In genomic region chr6:103620880-103621279, GRCm38 (mm10) we compare ENCODE assay signal across 27 mouse cellular contexts.
DNase-seq lines count a peak whose midpoint lies in the region; ATAC-seq and TF ChIP-seq lines count a peak whose summit lies in the region.
"Had no signal": no experiment of that assay in that cellular context is flagged by ENCODE, and none has a peak within 500 bp of the region (broad histone marks: within the 10 kb centered on the region; RNA-seq: fewer than 3 reads in every experiment).

No protein-coding gene starts in this region.

- no peaks in the 10 kb centered on the region for H3K27me3 ChIP-seq in forebrain, embryonic 10.5 days (ENCODE audit: poor library complexity, severe bottlenecking)
- no peaks in the 10 kb centered on the region for H3K27me3 ChIP-seq in forebrain, embryonic 16.5 days (replicated peaks; ENCODE audit: control insufficient read depth, insufficient read depth, low read length)
- H3K27me3 ChIP-seq in intestine, postnatal 0 days (replicated peaks; ENCODE audit: control insufficient read depth, insufficient read depth, low read length), result no peaks in the 10 kb centered on the region
- H3K27me3 ChIP-seq: CH12.LX; embryonic facial prominence, embryonic 12.5 days; embryonic facial prominence, embryonic 15.5 days; forebrain, embryonic 12.5 days; forebrain, embryonic 15.5 days; hindbrain, embryonic 13.5 days had no signal

- H3K4me2 ChIP-seq in forebrain, embryonic 16.5 days (ENCODE audit: low read length), result no peak overlapping the region
- no peak overlapping the region for H3K4me2 ChIP-seq in intestine, postnatal 0 days (replicated peaks; ENCODE audit: low read depth)
- H3K4me2 ChIP-seq: embryonic facial prominence, embryonic 12.5 days; embryonic facial prominence, embryonic 15.5 days; forebrain, embryonic 12.5 days; forebrain, embryonic 15.5 days; heart, embryonic 11.5 days; hindbrain, embryonic 13.5 days had no signal

- DNase-seq in forebrain, embryonic 10.5 days (ENCODE audit: extremely low spot score, low spot score), result no peak
- DNase-seq in 3134 (ENCODE audit: extremely low read depth, insufficient read length, low spot score), result peak; percentile 49
- DNase-seq in 416B (ENCODE audit: low read depth), result peak; percentile 54
- DNase-seq in spleen, postnatal 4 days (ENCODE audit: low spot score in 2 of 2), result no peak
- DNase-seq: adrenal gland, postnatal 10 days; B cell, adult 2 months; cerebellum, adult 11 months; cerebellum, adult 2 months; cerebellum, adult 9-11 months; cerebellum, postnatal 25 days; gastrocnemius, postnatal 14 days; heart, adult 11 months; kidney, adult 2 months had no signal

- no peak for ATAC-seq in forebrain, embryonic 16.5 days
- ATAC-seq in intestine, postnatal 0 days, result no peak
- ATAC-seq: activated CD4-positive, CD25-positive, alpha-beta regulatory T cell, adult 4 months; forebrain, embryonic 15.5 days; hindbrain, postnatal 0 days; inflammation-experienced regulatory T-cells, adult 6 months; intestine, embryonic 16.5 days had no signal

- no peak for TF ChIP-seq CTCF in intestine, postnatal 0 days (IDR thresholded peaks at IDR 0.05; ENCODE audit: low read depth)

- 0 out of 2 replicates have a peak overlapping the region, but pooled peaks have one; percentile 35 for H3K27ac ChIP-seq in forebrain, embryonic 10.5 days
- H3K27ac ChIP-seq in forebrain, embryonic 16.5 days (ENCODE audit: low read length), result no peak overlapping the region
- H3K27ac ChIP-seq in intestine, postnatal 0 days (ENCODE audit: low read depth, low read length), result no peak overlapping the region
- H3K27ac ChIP-seq: embryonic facial prominence, embryonic 12.5 days; embryonic facial prominence, embryonic 15.5 days; forebrain, embryonic 12.5 days; forebrain, embryonic 15.5 days; hindbrain, embryonic 13.5 days; hindbrain, postnatal 0 days had no signal

- H3K9ac ChIP-seq in forebrain, embryonic 16.5 days (replicated peaks; ENCODE audit: low read depth, low read length), result no peak overlapping the region
- H3K9ac ChIP-seq in intestine, postnatal 0 days (ENCODE audit: low read depth, low read length), result no peak overlapping the region
- H3K9ac ChIP-seq: embryonic facial prominence, embryonic 12.5 days; embryonic facial prominence, embryonic 15.5 days; forebrain, embryonic 12.5 days; forebrain, embryonic 15.5 days; hindbrain, embryonic 13.5 days had no signal

- H3K4me3 ChIP-seq in forebrain, embryonic 10.5 days, result no peak overlapping the region
- no peak overlapping the region for H3K4me3 ChIP-seq in forebrain, embryonic 16.5 days (replicated peaks; ENCODE audit: low read length)
- H3K4me3 ChIP-seq in intestine, postnatal 0 days (ENCODE audit: low read depth, low read length), result no peak overlapping the region
- H3K4me3 ChIP-seq: embryonic facial prominence, embryonic 12.5 days; embryonic facial prominence, embryonic 15.5 days; forebrain, embryonic 12.5 days; forebrain, embryonic 15.5 days; hindbrain, embryonic 13.5 days had no signal

- no peaks in the 10 kb centered on the region for H3K36me3 ChIP-seq in forebrain, embryonic 10.5 days (replicated peaks)
- H3K36me3 ChIP-seq in forebrain, embryonic 16.5 days (ENCODE audit: control insufficient read depth, insufficient read depth), result no peaks in the 10 kb centered on the region
- no peaks in the 10 kb centered on the region for H3K36me3 ChIP-seq in intestine, postnatal 0 days (ENCODE audit: control insufficient read depth, insufficient read depth)
- H3K36me3 ChIP-seq: embryonic facial prominence, embryonic 12.5 days; embryonic facial prominence, embryonic 15.5 days; forebrain, embryonic 12.5 days; forebrain, embryonic 15.5 days; G1E; hindbrain, embryonic 13.5 days had no signal

- WGBS in forebrain, embryonic 10.5 days, result 82% methylated on average over 4 of the region's 4 CpGs
- 76% methylated on average over 4 of the region's 4 CpGs for WGBS in forebrain, embryonic 16.5 days
- WGBS in intestine, postnatal 0 days, result 73% methylated on average over 4 of the region's 4 CpGs

- no peaks in the 10 kb centered on the region for H3K9me3 ChIP-seq in forebrain, embryonic 10.5 days
- H3K9me3 ChIP-seq in forebrain, embryonic 16.5 days (ENCODE audit: control insufficient read depth, low read length), result no peaks in the 10 kb centered on the region
- H3K9me3 ChIP-seq in intestine, postnatal 0 days (ENCODE audit: control insufficient read depth), result no peaks in the 10 kb centered on the region
- H3K9me3 ChIP-seq: embryonic facial prominence, embryonic 12.5 days; embryonic facial prominence, embryonic 15.5 days; forebrain, embryonic 12.5 days; forebrain, embryonic 15.5 days; G1E; hindbrain, embryonic 13.5 days had no signal

- peaks cover 31% of the 10 kb centered on the region for H3K4me1 ChIP-seq in forebrain, embryonic 10.5 days
- 0 out of 2 replicates have a peak, but pooled peaks cover 2% of the 10 kb centered on the region for H3K4me1 ChIP-seq in forebrain, embryonic 16.5 days (replicated peaks; ENCODE audit: control insufficient read depth, insufficient read depth, low read length)
- no peaks in the 10 kb centered on the region for H3K4me1 ChIP-seq in intestine, postnatal 0 days (replicated peaks; ENCODE audit: control insufficient read depth, insufficient read depth, low read length)
- H3K4me1 ChIP-seq: embryonic facial prominence, embryonic 12.5 days; embryonic facial prominence, embryonic 15.5 days; forebrain, embryonic 15.5 days had no signal

Comparison
In these comparisons a context has a peak if more than half of its experiments do, and no peak if none do; other contexts are left out.
1. DNase-seq: peak in 3134 (single experiment) and 416B (single experiment); none in forebrain, embryonic 10.5 days (single experiment) and spleen, postnatal 4 days (0 of 2).